Mouse (Mus musculus) megakaryocyte, embryonic 14.5 days (primary cell): Measurements from ENCODE around the gene Slc6a12. TPM values are rescaled to one million over a fixed set of nuclear protein-coding genes. Genes with fewer than 3 reads are reported as not detected.
"Not testable (repeated sequence)": the region's sequence is repeated elsewhere in the genome, so short reads cannot be mapped to it uniquely, and the experiment has no call there.

Experiments used
- H3K27me3 ChIP-seq: replicated peaks from 2 replicates; pipeline ENCODE3; 2012; ENCODE audit warnings: inconsistent platforms
- H3K36me3 ChIP-seq: replicated peaks from 2 replicates; pipeline ENCODE3; 2012; ENCODE audit warnings: low read length, inconsistent platforms, mixed read lengths
- H3K4me1 ChIP-seq: 2 replicates; pipeline ENCODE4 v1.6.1; 2012; ENCODE audit warnings: inconsistent platforms
- H3K4me3 ChIP-seq: replicated peaks from 2 replicates; pipeline ENCODE3; 2012; ENCODE audit warnings: moderate library complexity, mild to moderate bottlenecking, inconsistent platforms
- H3K9me3 ChIP-seq: 2 replicates; pipeline ENCODE4 v1.6.1; 2012; ENCODE audit warnings: inconsistent platforms
- FLI1 ChIP-seq: IDR thresholded peaks from 2 replicates; pipeline ENCODE4 v1.6.1; 2012; ENCODE audit warnings: low read length, inconsistent platforms, mixed read lengths
- GATA1 ChIP-seq: IDR thresholded peaks from 3 replicates; pipeline ENCODE4 v1.6.1; 2012; ENCODE audit warnings: mixed read lengths, low read length, inconsistent platforms, borderline replicate concordance
- polyA plus RNA-seq: library from polyadenylated mRNA; stranded (reverse); fragments of >175 nt; gene quantifications from 2 replicates; pipeline ENCODE4 v1.2.3, GENCODE M21; 2012; ENCODE audit warnings: low replicate concordance; ENCODE audit not compliant: insufficient read depth

The Slc6a12 gene
- polyA plus RNA-seq, 1 experiment = not detected

- Histone ChIP-seq H3K36me3 (no peaks in the 10 kb centered on the region), H3K9me3 (no peaks in the 10 kb centered on the region), H3K4me3 (no peak overlapping the region), H3K4me1 (peaks cover 77% of the 10 kb centered on the region), H3K27me3 (peaks cover 20% of the 10 kb centered on the region)
- no peak for TF ChIP-seq GATA1
- no peak for TF ChIP-seq FLI1
Measured at GRCm38 (mm10) chr6:121338519-121338896, 4.4 kb upstream of the Slc6a12 start.

GRCm38 (mm10) chr6:121341650-121342049 lies 1.2 kb upstream of the Slc6a12 start:
- H3K9me3 ChIP-seq = no peaks in the 10 kb centered on the region
- H3K27me3 ChIP-seq = peaks cover 31% of the 10 kb centered on the region
- no peaks in the 10 kb centered on the region for H3K36me3 ChIP-seq
- TF ChIP-seq FLI1 = no peak
- no peak for TF ChIP-seq GATA1
- no peak overlapping the region for H3K4me3 ChIP-seq
- peaks cover 60% of the 10 kb centered on the region for H3K4me1 ChIP-seq

- Histone ChIP-seq H3K9me3 (no peaks in the 10 kb centered on the region), H3K4me3 (no peak overlapping the region), H3K36me3 (no peaks in the 10 kb centered on the region), H3K27me3 (peaks cover 42% of the 10 kb centered on the region), H3K4me1 (peaks cover 39% of the 10 kb centered on the region)
- TF ChIP-seq GATA1 = no peak
- no peak for TF ChIP-seq FLI1
Measured at GRCm38 (mm10) chr6:121343771-121344123, 871 bp downstream of the Slc6a12 start.

GRCm38 (mm10) chr6:121344329-121344728 lies 1.5 kb downstream of the Slc6a12 start:
- peaks cover 46% of the 10 kb centered on the region for H3K27me3 ChIP-seq
- H3K9me3 ChIP-seq = no peaks in the 10 kb centered on the region
- TF ChIP-seq FLI1 = no peak
- TF ChIP-seq GATA1 = no peak
- peaks cover 33% of the 10 kb centered on the region for H3K4me1 ChIP-seq
- H3K36me3 ChIP-seq = no peaks in the 10 kb centered on the region
- no peak overlapping the region for H3K4me3 ChIP-seq

GRCm38 (mm10) chr6:121346428-121346827 lies 3.6 kb downstream of the Slc6a12 start:
- no peaks in the 10 kb centered on the region for H3K36me3 ChIP-seq
- TF ChIP-seq FLI1 (no peak), GATA1 (no peak)
- H3K9me3 ChIP-seq = no peaks in the 10 kb centered on the region
- no peak overlapping the region for H3K4me3 ChIP-seq
- peaks cover 24% of the 10 kb centered on the region for H3K4me1 ChIP-seq
- H3K27me3 ChIP-seq = peaks cover 43% of the 10 kb centered on the region

- H3K4me1 ChIP-seq = no peaks in the 10 kb centered on the region
- H3K36me3 ChIP-seq = no peaks in the 10 kb centered on the region
- TF ChIP-seq GATA1 (no peak), FLI1 (no peak)
- H3K9me3 ChIP-seq = no peaks in the 10 kb centered on the region
- peaks cover 55% of the 10 kb centered on the region for H3K27me3 ChIP-seq
- H3K4me3 ChIP-seq = no peak overlapping the region
Measured at GRCm38 (mm10) chr6:121352276-121352675, 9.4 kb downstream of the Slc6a12 start.

GRCm38 (mm10) chr6:121356041-121356440 lies 13.2 kb downstream of the Slc6a12 start:
- H3K27me3 ChIP-seq = peaks cover 58% of the 10 kb centered on the region
- H3K9me3 ChIP-seq = no peaks in the 10 kb centered on the region
- H3K4me1 ChIP-seq = no peaks in the 10 kb centered on the region
- no peaks in the 10 kb centered on the region for H3K36me3 ChIP-seq
- no peak overlapping the region for H3K4me3 ChIP-seq
- TF ChIP-seq FLI1 = no peak
- TF ChIP-seq GATA1 = no peak

- Histone ChIP-seq H3K4me1 (no peaks in the 10 kb centered on the region), H3K4me3 (no peak overlapping the region), H3K36me3 (no peaks in the 10 kb centered on the region), H3K9me3 (no peaks in the 10 kb centered on the region), H3K27me3 (peaks cover 59% of the 10 kb centered on the region)
- TF ChIP-seq FLI1 (no peak), GATA1 (no peak)
Measured at GRCm38 (mm10) chr6:121357232-121357631, 14.4 kb downstream of the Slc6a12 start.

GRCm38 (mm10) chr6:121363061-121363460 lies 20.2 kb downstream of the Slc6a12 start:
- Histone ChIP-seq H3K9me3 (no peaks in the 10 kb centered on the region), H3K4me1 (no peaks in the 10 kb centered on the region), H3K4me3 (no peak overlapping the region), H3K27me3 (peaks cover 52% of the 10 kb centered on the region), H3K36me3 (no peaks in the 10 kb centered on the region)
- TF ChIP-seq FLI1 (no peak), GATA1 (no peak)

- TF ChIP-seq GATA1 = no peak
- no peak for TF ChIP-seq FLI1
- H3K27me3 ChIP-seq = peaks cover 46% of the 10 kb centered on the region
- H3K9me3 ChIP-seq = no peaks in the 10 kb centered on the region
- no peaks in the 10 kb centered on the region for H3K36me3 ChIP-seq
- no peak overlapping the region for H3K4me3 ChIP-seq
- no peaks in the 10 kb centered on the region for H3K4me1 ChIP-seq
Measured at GRCm38 (mm10) chr6:121363956-121364355, 21.1 kb downstream of the Slc6a12 start.

- H3K9me3 ChIP-seq, H3K4me1 ChIP-seq, H3K36me3 ChIP-seq, H3K4me3 ChIP-seq: not testable (repeated sequence)
- H3K27me3 ChIP-seq = peaks cover 43% of the 10 kb centered on the region
Measured at GRCm38 (mm10) chr6:121366537-121366936, 23.7 kb downstream of the Slc6a12 start.
